Mouse (Mus musculus) hindlimb bud, embryonic 11.5 days (tissue): Measurements from ENCODE around the gene Krt19.

Experiments
- DNase-seq: peaks from one replicate; pipeline ENCODE4 v3.0.0-alpha.2; 2012; ENCODE audit warnings: low read depth, low spot score; ENCODE audit errors: extremely low spot score

The Krt19 gene

DNA sequence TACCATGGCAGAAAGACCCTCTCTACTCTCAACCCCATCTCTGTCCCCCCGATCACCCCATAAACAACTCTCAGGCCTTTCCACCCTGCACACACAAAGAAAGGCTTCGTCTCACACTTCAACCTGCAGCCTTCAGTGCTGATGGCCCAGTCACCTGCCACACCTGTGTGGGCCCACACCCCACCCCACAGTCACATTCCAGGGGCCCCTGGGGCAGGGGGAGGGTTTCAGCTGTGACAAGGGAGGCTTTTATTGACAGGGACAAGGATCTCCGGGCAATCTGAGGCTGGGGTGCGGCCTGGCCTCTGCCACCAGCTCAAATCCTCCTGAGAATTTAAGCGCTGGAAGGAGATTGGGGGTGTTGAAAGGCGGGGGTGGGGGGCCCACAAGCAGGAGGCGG, 9.7 kb downstream of the Krt19 start:
- DNase-seq, result no peak

DNA sequence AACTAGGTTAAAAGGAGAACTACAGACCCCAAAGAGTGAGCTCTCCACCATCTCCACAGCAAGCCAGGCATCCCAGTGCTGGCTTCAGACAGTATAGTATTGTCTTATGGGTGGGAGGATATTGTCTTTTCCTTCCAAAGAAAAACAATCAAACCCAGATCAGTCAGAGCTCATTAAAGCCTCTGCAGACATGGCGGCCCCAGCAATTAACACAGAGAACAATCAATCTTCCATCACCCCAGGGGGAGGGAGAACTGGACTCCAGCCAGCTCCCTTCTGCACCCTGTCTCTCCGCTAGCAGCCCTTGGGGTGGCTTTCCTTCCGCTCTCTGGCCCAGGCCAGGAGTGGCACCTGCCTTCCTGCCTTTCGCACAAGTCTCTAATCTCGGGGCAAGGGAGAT, 10.8 kb downstream of the Krt19 start:
- no peak for DNase-seq

DNA sequence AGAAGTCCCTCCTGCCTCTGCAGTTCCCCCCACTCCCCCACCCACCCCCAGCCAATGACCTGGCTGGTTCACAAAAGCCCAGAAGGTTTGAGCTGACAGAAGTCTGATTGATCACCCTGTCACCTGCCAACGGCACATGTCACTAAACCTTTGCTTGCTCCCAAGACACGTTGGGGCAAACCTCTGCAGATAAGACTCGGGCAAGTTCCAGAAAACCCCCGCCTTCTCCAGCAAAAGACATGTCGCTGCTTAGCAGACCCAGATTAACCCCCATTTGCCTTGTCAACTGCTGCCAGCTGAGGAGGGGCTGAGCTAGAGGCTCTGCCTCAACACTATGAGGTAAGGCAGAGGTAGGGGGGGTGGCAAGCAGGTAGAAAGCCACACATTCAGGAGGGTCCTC, 11.9 kb downstream of the Krt19 start:
- DNase-seq, result no peak

DNA sequence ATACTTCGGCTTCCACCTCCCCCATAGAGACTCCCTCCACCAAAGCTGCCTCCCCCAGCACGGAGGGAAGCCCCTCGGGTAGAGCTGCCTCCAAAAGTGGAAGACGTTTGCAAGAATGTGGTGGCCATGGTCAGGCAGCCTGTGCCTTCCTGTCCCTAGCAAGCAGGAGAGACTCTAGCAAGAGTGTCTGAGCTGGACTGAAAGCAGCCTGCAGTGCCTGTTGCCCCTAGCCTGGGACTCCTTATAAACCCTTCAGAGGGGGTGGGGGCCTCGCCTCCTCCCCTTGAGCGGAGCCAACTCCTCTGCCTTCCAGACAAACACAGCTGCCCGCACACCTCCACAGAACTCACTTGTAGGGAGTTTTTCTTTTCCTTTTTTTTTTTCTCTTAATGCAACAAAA, 12.7 kb downstream of the Krt19 start, which contains the start of gene Krt15:
Krt15 (minus strand) TSS at position 198 of the 400 bp plus-strand sequence.
- DNase-seq, result no peak

- DNase-seq, result no peak
Observed at GRCm38 (mm10) chr11:100124901-100125300, 23.6 kb downstream of the Krt19 start.

GRCm38 (mm10) chr11:100121466-100121865, 27.0 kb downstream of the Krt19 start, which contains the start of gene Krt13:
Krt13 (minus strand) TSS chr11:100121566.
- DNase-seq, result no peak

GRCm38 (mm10) chr11:100120331-100120730, 28.1 kb downstream of the Krt19 start:
- DNase-seq, result no peak

DNA sequence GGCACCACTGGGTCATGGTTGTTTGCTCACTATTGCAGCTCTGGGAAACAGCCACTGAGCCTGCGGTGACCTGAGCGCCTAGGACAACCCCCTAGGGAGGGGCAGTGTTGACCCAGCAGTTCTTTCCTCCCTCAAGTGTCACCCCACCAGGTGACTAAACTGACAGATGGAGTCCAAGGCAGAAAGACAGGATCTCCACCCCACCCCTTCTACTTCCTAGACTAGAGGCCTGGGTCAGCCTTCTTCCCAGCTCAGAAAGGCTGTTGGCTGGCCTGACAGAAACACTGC, 34.8 kb downstream of the Krt19 start:
- no peak for DNase-seq

- no peak for DNase-seq
Observed at GRCm38 (mm10) chr11:100112935-100113741, 35.3 kb downstream of the Krt19 start.

- no peak for DNase-seq
Observed at GRCm38 (mm10) chr11:100105576-100106122, 42.8 kb downstream of the Krt19 start, which contains the start of gene Krt36. Krt36 (minus strand) TSS chr11:100105626.

- no peak for DNase-seq
Observed at GRCm38 (mm10) chr11:100102693-100103429, 45.6 kb downstream of the Krt19 start.

GRCm38 (mm10) chr11:100100391-100100790, 48.1 kb downstream of the Krt19 start:
- no peak for DNase-seq

DNA sequence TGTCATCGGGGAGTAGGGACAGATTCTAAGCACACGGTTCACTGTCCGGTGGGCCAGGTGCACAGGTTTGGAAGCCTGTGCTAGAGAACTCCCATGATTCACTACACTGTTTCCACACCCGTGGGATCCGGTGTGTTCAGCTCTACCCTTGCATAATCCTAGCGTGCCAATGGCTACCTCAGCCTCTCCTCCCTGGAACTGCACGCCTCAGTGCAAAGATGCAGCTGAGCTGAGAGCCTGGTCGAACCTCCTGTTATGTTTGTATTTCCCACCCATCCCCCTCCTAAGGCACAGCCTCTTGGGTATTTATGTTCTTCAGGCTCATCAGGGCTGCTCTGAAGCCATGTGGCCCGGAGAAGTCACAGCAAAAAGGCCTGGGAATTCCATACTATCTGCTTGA, 50.6 kb downstream of the Krt19 start:
- no peak for DNase-seq

DNA sequence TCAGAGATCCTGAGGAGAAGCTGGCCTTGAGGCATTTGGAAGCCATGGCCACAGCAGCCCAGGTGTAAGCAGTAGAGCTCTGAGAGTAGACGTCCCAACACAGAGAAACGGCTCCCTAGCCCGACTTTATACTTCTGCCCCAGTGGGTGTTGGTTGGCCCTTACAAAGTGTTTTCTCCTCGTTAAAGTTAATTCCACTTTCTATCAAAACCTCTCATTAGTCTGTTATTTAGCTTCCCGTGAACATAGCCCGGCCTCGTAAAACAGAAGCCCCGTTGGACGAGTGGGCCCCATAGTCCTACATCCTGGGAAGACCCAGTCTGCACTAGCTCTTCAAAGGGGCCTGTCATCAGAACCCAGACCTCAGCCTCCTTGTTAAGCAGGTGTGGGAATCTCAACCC, 52.3 kb downstream of the Krt19 start, which contains the start of gene Krt35:
Krt35 (minus strand) TSS at position 101 of the 400 bp plus-strand sequence.
- DNase-seq, result no peak
